Mouse (Mus musculus): Measurements from ENCODE around the gene Cyren. TPM values are rescaled to one million over a fixed set of nuclear protein-coding genes. Genes with fewer than 3 reads are reported as not detected.

Cyren gene
- polyA plus RNA-seq, 1 experiment from 2014 or later, result 9.2 TPM

Other genes starting within 250 kb of the Cyren start
- 5.1 and 6.2 TPM in 2 replicates for gene Agbl3, start 97.6 kb downstream of the Cyren start, polyA plus RNA-seq (2015; fragmentation: Nextera tagmentation; extraction: Ambion mirVana)
- 0.92 and 1.5 TPM in 2 replicates for gene Tmem140, start 14.9 kb downstream of the Cyren start, polyA plus RNA-seq (2015; fragmentation: Nextera tagmentation; extraction: Ambion mirVana)
- 9.4 and 11.2 TPM in 2 replicates for gene Wdr91, start 32.8 kb upstream of the Cyren start, polyA plus RNA-seq (2015; fragmentation: Nextera tagmentation; extraction: Ambion mirVana)
- not detected in 2 replicates for gene Stra8, start 42.1 kb upstream of the Cyren start, polyA plus RNA-seq (2015; fragmentation: Nextera tagmentation; extraction: Ambion mirVana)
- 0.23 and 0.27 TPM in 2 replicates for gene Slc23a4, start 110.3 kb upstream of the Cyren start, polyA plus RNA-seq (2015; fragmentation: Nextera tagmentation; extraction: Ambion mirVana)